In the genomic region with DNA sequence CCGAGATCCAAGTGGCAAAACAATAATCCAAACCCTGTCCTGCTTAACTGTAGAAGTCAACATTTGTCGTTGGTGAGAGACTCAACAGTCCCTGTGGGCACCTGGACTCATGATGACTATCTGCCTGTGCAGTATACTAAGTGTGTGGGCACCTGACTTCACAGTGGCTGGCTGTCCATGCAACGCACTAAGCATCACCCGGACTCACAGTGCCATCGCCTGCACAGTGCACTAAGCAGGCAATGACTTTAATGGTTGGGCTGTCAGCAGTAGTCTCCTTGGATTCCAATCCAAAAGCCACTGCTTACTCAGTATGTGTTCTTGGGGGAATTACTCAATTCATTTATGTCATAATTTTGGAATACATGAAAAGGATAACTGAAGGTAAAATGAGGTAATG, we compare ENCODE assay signal across 23 mouse cellular contexts.
A peak's percentile ranks its signal among the peaks of the same experiment; 100 is the strongest.
DNase-seq lines count a peak whose midpoint lies in the region; ATAC-seq lines count a peak whose summit lies in the region.
"Had no signal": no experiment of that assay in that cellular context is flagged by ENCODE, and none has a peak within 500 bp of the region (broad histone marks: within the 10 kb centered on the region; RNA-seq: fewer than 3 reads in every experiment).

No protein-coding gene starts in this region.

- DNase-seq in adrenal gland, adult 2 months, result peak; percentile 52
- no peak for DNase-seq in adrenal gland, adult 18-20 months (ENCODE audit: low spot score in 2 of 2)
- peak; percentile 20 for DNase-seq in adrenal gland, postnatal 14 days
- no peak for DNase-seq in adrenal gland, postnatal 25 days
- peak; percentile 11 for DNase-seq in limb, embryonic 11.5 days (ENCODE audit: low spot score)
- no peak for DNase-seq in limb, embryonic 10.5 days (ENCODE audit: low spot score)
- DNase-seq: adrenal gland, postnatal 10 days; B cell, adult 2 months; cerebellum, adult 11-12 months; cerebellum, adult 2 months; cerebellum, adult 9-10 months; cerebellum, postnatal 10 days; cerebellum, postnatal 25 days; forebrain, postnatal 0 days had no signal

- no peaks in the 10 kb centered on the region for H3K36me3 ChIP-seq in limb, embryonic 11.5 days (ENCODE audit: control insufficient read depth, insufficient read depth, low read length)
- no peaks in the 10 kb centered on the region for H3K36me3 ChIP-seq in limb, embryonic 10.5 days
- H3K36me3 ChIP-seq: embryonic facial prominence, embryonic 10.5 days; embryonic facial prominence, embryonic 12.5 days; forebrain, embryonic 15.5 days had no signal

- H3K9ac ChIP-seq in limb, embryonic 11.5 days (ENCODE audit: low read length), result no peak overlapping the region
- H3K9ac ChIP-seq: embryonic facial prominence, embryonic 12.5 days; forebrain, embryonic 13.5 days; forebrain, embryonic 15.5 days; forebrain, postnatal 0 days had no signal

- no peak overlapping the region for H3K4me3 ChIP-seq in limb, embryonic 11.5 days (ENCODE audit: low read depth, low read length)
- no peak overlapping the region for H3K4me3 ChIP-seq in limb, embryonic 10.5 days
- H3K4me3 ChIP-seq: embryonic facial prominence, embryonic 10.5 days; embryonic facial prominence, embryonic 12.5 days; forebrain, embryonic 13.5 days; forebrain, embryonic 15.5 days had no signal

- H3K9me3 ChIP-seq in limb, embryonic 11.5 days (ENCODE audit: control insufficient read depth, low read length), result no peaks in the 10 kb centered on the region
- H3K9me3 ChIP-seq in limb, embryonic 10.5 days (replicated peaks), result no peaks in the 10 kb centered on the region
- H3K9me3 ChIP-seq: embryonic facial prominence, embryonic 10.5 days; embryonic facial prominence, embryonic 12.5 days; forebrain, embryonic 13.5 days; forebrain, embryonic 15.5 days; G1E had no signal

- ATAC-seq in limb, embryonic 11.5 days (ENCODE audit: insufficient number of reproducible peaks, low FRiP score, low TSS enrichment, low read depth), result no peak
- ATAC-seq: activated CD4-positive, CD25-positive, alpha-beta regulatory T cell, adult 4 months; CD4-positive, CD25-positive, alpha-beta regulatory T cell, adult 4 months; forebrain, embryonic 13.5 days; forebrain, embryonic 15.5 days; forebrain, postnatal 0 days; Patski had no signal

- H3K27ac ChIP-seq in limb, embryonic 11.5 days (replicated peaks; ENCODE audit: low read depth, low read length), result no peak overlapping the region
- H3K27ac ChIP-seq in limb, embryonic 10.5 days, result no peak overlapping the region
- H3K27ac ChIP-seq: embryonic facial prominence, embryonic 10.5 days; embryonic facial prominence, embryonic 12.5 days; forebrain, embryonic 13.5 days; forebrain, embryonic 15.5 days had no signal

- WGBS in limb, embryonic 11.5 days, result 81% methylated on average over 5 of the region's 5 CpGs
- 84% methylated on average over 5 of the region's 5 CpGs for WGBS in limb, embryonic 10.5 days

- no peaks in the 10 kb centered on the region for H3K4me1 ChIP-seq in limb, embryonic 11.5 days (ENCODE audit: control insufficient read depth, insufficient read depth, low read length)
- no peaks in the 10 kb centered on the region for H3K4me1 ChIP-seq in limb, embryonic 10.5 days
- H3K4me1 ChIP-seq: embryonic facial prominence, embryonic 10.5 days; embryonic facial prominence, embryonic 12.5 days; forebrain, embryonic 13.5 days; forebrain, embryonic 15.5 days had no signal

- no peak overlapping the region for H3K4me2 ChIP-seq in limb, embryonic 11.5 days (ENCODE audit: low read depth, severe bottlenecking)
- H3K4me2 ChIP-seq: embryonic facial prominence, embryonic 12.5 days; forebrain, embryonic 13.5 days; forebrain, embryonic 15.5 days had no signal

- H3K27me3 ChIP-seq in limb, embryonic 11.5 days (ENCODE audit: control insufficient read depth, insufficient read depth, low read length), result no peaks in the 10 kb centered on the region
- H3K27me3 ChIP-seq in limb, embryonic 10.5 days (ENCODE audit: low read depth, poor library complexity, severe bottlenecking), result no peaks in the 10 kb centered on the region
- H3K27me3 ChIP-seq: CH12.LX; embryonic facial prominence, embryonic 12.5 days; forebrain, embryonic 13.5 days; forebrain, embryonic 15.5 days; Patski had no signal

Comparison
In these comparisons a context has a peak if more than half of its experiments do, and no peak if none do; other contexts are left out.
1. DNase-seq: peak in adrenal gland, adult 2 months (single experiment), adrenal gland, postnatal 14 days (single experiment) and limb, embryonic 11.5 days (single experiment); none in adrenal gland, adult 18-20 months (0 of 2), adrenal gland, postnatal 25 days (single experiment) and limb, embryonic 10.5 days (single experiment).